Mouse (Mus musculus) lung, adult 18-20 months (tissue): ENCODE measurements around the gene Nbea.

Source experiments
- DNase-seq, 2 experiments: peaks; one replicate each; pipeline ENCODE4 v3.0.0; 2022; ENCODE audit warnings: mixed read lengths in 2 of 2

Nbea gene

GRCm38 (mm10) chr3:55742654-55743053, 440.8 kb downstream of the Nbea start:
- no peak for DNase-seq

GRCm38 (mm10) chr3:55742218-55742617, 441.3 kb downstream of the Nbea start:
- DNase-seq, result no peak

GRCm38 (mm10) chr3:55741428-55741827, 442.1 kb downstream of the Nbea start:
- no peak for DNase-seq

- no peak for DNase-seq
Measured at GRCm38 (mm10) chr3:55733665-55734064, 449.8 kb downstream of the Nbea start.

GRCm38 (mm10) chr3:55730549-55730948, 453.0 kb downstream of the Nbea start:
- no peak for DNase-seq

GRCm38 (mm10) chr3:55730142-55730541, 453.4 kb downstream of the Nbea start:
- DNase-seq, result no peak

GRCm38 (mm10) chr3:55714260-55714659, 469.2 kb downstream of the Nbea start:
- DNase-seq, result no peak

GRCm38 (mm10) chr3:55713856-55714255, 469.6 kb downstream of the Nbea start:
- DNase-seq, result no peak

- no peak for DNase-seq
Measured at GRCm38 (mm10) chr3:55710300-55710699, 473.2 kb downstream of the Nbea start.

- no peak for DNase-seq
Measured at GRCm38 (mm10) chr3:55701632-55702031, 481.9 kb downstream of the Nbea start.

- DNase-seq, result no peak
Measured at GRCm38 (mm10) chr3:55697174-55697573, 486.3 kb downstream of the Nbea start.

GRCm38 (mm10) chr3:55693073-55693472, 490.4 kb downstream of the Nbea start:
- DNase-seq, result no peak

- no peak for DNase-seq
Measured at GRCm38 (mm10) chr3:55688098-55688497, 495.4 kb downstream of the Nbea start.

GRCm38 (mm10) chr3:55686993-55687392, 496.5 kb downstream of the Nbea start:
- DNase-seq, result no peak

- DNase-seq, result no peak
Measured at GRCm38 (mm10) chr3:55685627-55686026, 497.9 kb downstream of the Nbea start.

- DNase-seq, result no peak
Measured at GRCm38 (mm10) chr3:55684892-55685291, 498.6 kb downstream of the Nbea start.

- DNase-seq, result no peak
Measured at GRCm38 (mm10) chr3:55677691-55678090, 505.8 kb downstream of the Nbea start.

- DNase-seq, result no peak
Measured at GRCm38 (mm10) chr3:55674185-55674584, 509.3 kb downstream of the Nbea start.

- DNase-seq, result no peak
Measured at GRCm38 (mm10) chr3:55667048-55667447, 516.5 kb downstream of the Nbea start.

GRCm38 (mm10) chr3:55665928-55666327, 517.6 kb downstream of the Nbea start:
- DNase-seq, result no peak

GRCm38 (mm10) chr3:55664713-55665112, 518.8 kb downstream of the Nbea start:
- DNase-seq, result no peak

GRCm38 (mm10) chr3:55661678-55662445, 521.6 kb downstream of the Nbea start:
- no peak for DNase-seq

- no peak for DNase-seq
Measured at GRCm38 (mm10) chr3:55660261-55660838, 523.2 kb downstream of the Nbea start.

- no peak for DNase-seq
Measured at GRCm38 (mm10) chr3:55659558-55660215, 523.8 kb downstream of the Nbea start.
